Mouse (Mus musculus) cerebellum, postnatal 14 days (tissue): ENCODE data around the gene Lhfpl5.
"Not testable (repeated sequence)": the region's sequence is repeated elsewhere in the genome, so short reads cannot be mapped to it uniquely, and the experiment has no call there.

ENCODE experiments used
- DNase-seq, 2 experiments: peaks; one replicate each; pipeline ENCODE4 v3.0.0; 2021; ENCODE audit warnings: mixed read lengths in 2 of 2

Lhfpl5 gene

GRCm38 (mm10) chr17:28575244-28576125 is at the start of gene Lhfpl5:
TSS of gene Lhfpl5 (plus strand) at chr17:28575641.
- peak; percentile 65 to 69 for DNase-seq

DNA sequence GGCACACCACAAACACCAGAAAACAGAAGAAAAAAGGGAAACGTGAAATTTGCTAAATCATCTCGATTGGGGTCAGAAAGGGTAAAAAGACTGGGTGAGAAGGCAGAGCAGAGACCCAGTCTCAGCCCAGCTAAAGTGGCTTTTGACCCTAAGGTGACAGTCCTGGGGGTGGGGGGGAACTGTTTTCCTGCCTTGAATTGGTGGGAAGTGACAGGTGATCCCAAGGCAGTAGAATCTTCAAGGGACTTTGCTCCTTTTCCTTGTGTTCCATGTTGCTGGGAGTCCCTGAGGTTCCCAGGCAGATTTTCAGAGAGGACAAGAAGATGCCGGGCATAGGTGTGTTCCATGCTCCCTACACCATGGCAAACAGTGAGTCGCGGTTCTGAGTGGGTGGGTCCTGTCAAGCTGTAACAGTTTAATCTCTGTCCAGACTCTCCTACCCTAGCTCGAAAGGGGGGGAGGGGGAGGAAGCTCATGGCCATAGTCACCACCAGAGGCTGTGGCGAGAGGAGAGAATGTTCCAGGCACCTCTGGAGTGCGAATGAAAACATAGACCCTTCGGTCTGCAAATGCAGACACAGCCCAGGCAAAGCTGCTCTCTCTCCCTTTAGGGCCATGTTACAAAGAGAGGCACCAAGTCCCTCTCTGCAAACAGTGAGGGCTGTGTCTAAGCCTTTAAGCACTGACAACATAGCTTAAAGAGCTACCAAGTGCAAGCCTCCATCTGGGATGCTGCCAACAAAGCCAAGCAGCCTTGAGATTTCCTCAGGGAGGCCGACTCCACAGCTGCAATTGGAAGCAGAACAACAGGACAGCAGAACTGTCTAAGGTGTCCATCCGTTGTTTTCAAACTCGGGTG is 48.0 kb upstream of the Lhfpl5 start:
- DNase-seq: no peak

- DNase-seq: peak; percentile 94
Observed at GRCm38 (mm10) chr17:28528043-28528351, 47.4 kb upstream of the Lhfpl5 start.

DNA sequence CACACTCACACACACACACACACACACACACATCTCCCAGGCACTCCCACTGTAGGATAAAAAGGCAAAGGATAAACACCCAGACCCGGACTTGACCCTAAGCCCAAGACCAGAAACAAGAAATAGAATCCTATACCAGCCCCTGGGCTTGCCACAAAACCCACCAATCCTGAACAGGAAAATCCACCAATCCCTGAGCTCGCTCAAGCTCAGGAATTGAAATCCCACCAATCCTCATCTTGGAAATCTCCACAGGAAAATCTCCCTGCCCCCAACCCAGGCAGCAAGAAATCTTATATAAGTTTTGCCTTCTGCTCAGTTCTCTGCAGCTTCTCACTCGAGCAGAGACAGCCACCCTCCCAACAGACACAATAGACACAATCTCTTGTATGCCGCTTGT is 46.3 kb upstream of the Lhfpl5 start:
- no peak for DNase-seq

GRCm38 (mm10) chr17:28530506-28530905 is 44.9 kb upstream of the Lhfpl5 start, which contains the start of gene Armc12:
TSS of gene Armc12 (plus strand) at chr17:28530806.
- no peak for DNase-seq

GRCm38 (mm10) chr17:28531946-28532345 is 43.5 kb upstream of the Lhfpl5 start:
- no peak for DNase-seq

DNA sequence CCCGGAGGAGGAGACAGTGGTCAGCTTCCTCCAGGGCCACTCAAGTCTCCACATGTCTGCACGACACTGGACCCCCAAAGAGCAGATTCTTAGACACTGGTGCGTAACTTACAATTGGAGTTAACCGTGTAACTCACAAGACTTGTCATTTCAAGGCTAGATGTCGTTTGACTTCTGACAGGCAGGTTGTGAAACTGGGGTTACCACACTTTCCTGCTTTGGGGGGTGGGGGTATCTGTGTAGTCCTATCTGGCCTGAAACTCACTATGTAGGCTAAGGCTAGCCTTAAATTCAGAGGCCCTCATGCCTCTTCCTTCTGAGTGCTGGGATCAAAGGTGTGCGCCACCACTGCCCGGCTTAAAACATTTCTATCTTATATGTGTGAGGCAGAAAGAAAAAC is 42.9 kb upstream of the Lhfpl5 start:
- DNase-seq: no peak

GRCm38 (mm10) chr17:28533327-28533726 is 42.1 kb upstream of the Lhfpl5 start:
- DNase-seq: no peak

GRCm38 (mm10) chr17:28537881-28538280 is 37.6 kb upstream of the Lhfpl5 start:
- DNase-seq: peak in 1 of 2 experiments; percentile 47

- DNase-seq: no peak
Observed at GRCm38 (mm10) chr17:28546925-28547324, 28.5 kb upstream of the Lhfpl5 start.

DNA sequence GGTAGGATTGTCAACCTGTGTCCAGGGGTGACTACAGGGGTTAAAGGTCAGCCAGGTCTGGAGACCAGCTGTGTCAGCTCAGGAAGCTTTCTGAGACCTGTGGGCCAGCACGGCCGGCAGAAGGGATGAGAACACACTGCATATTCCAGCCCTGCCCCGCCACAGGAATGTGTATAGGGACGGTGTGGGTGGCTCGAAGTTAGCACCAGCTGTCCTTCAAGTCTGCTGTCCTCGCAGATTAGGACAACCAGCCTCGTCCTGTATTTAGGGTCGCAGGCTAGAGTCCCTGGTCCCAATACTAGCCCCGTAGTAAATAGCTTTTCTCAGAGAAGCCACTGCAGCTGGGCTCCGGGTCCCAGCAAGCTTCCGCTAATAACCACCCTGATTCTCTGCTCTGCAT is 26.9 kb upstream of the Lhfpl5 start:
- no peak for DNase-seq

- DNase-seq: no peak
Observed at GRCm38 (mm10) chr17:28549111-28549510, 26.3 kb upstream of the Lhfpl5 start, which contains the start of gene Clpsl2. TSS of gene Clpsl2 (plus strand) at chr17:28549411.

DNA sequence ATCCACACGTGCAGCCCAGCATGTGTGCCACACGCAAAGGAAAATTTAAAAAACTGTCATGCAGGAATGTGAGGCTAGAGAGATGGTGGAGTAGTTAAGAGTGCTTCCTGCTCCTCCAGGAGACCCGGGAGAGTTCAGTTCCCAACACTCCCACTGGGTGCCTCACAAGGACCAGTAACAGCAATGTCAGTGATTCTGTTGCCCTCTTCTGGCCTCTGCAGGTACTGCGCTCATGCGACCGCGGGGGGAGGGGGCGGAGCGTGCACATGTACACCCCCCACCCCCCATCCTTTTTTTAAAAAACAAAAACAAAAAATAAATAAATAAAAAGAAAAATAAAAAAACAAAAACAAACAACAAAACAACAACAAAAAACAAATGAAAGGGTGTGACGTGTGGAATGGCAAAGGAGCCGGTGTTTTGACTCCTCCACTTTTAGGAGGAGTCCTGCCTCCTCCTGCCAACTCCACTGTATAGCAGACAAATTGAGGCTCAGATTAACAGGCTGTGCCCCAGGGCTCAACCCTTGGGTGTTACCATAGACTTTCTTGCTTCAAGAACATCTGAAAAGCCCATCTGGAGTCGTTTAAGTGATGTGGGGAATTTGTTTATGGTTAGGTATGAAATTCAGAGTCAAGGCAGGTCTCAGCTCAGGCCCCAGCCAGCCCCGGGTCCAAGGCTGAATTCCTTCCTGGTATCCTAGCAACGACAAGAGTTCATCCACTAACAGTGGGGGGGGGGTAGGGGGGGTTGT is 22.2 kb upstream of the Lhfpl5 start:
- peak; percentile 79 to 86 for DNase-seq

GRCm38 (mm10) chr17:28554021-28554420 is 21.4 kb upstream of the Lhfpl5 start:
- DNase-seq: not testable (repeated sequence)

DNA sequence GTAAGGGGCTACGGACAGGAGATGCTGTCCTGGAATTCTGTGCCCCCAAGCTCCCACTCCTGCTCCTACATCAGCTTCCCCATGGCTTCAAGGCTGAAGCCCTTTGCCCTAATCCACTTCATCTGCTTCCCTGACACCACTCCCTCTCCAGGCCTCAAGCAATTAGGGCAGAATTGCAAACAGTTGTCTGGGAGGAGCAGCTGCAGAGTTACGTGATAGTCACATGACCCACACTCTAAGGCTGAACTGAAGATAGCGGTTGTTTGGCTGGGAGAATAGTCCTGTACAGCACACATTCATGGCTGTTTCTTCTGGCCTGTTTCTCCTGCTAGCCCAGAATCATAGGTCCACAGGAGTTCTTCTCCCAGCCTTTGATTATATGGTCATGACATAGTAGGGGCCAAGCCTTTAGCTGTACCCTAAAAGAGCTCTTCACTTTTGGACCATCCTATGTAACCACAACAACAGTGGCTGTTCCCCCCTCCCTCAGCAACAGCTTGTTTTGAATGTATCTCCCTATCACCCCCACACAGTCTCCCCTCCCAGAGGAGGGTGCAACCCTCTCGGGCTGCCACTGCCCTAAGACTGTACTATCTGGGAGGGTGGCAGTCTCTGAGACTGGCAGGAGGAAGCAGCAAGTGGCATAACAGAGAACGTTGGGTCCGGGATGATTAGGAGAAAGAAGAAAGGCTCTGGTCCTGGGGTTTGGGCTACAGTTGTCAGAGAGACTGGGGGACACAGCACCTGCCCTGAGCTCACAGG is 18.6 kb upstream of the Lhfpl5 start:
- no peak for DNase-seq

GRCm38 (mm10) chr17:28557772-28558171 is 17.7 kb upstream of the Lhfpl5 start:
- DNase-seq: no peak

- no peak for DNase-seq
Observed at GRCm38 (mm10) chr17:28560598-28560997, 14.8 kb upstream of the Lhfpl5 start, which contains the start of gene Clps. TSS of gene Clps (minus strand) at chr17:28560766.

DNA sequence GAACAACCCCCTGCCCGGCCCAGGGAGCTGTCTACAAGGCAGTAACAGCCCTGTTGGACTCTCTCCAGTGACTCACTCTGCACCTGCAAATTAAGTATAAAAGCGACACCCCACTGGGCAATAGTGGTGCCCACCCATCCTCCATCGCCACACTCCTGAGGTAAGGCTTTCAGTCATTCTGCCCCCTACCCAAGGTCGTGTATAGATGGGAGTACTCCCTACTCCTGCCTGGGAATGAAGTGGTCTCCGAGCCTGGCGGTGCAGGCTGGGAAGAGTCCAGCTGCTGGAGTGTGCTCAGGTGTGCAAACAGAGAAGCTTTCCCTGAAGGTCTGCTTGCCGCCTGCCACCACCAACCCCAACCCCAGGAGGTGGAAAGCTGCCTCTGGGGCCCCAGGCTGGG is 13.8 kb upstream of the Lhfpl5 start:
- no peak for DNase-seq

DNA sequence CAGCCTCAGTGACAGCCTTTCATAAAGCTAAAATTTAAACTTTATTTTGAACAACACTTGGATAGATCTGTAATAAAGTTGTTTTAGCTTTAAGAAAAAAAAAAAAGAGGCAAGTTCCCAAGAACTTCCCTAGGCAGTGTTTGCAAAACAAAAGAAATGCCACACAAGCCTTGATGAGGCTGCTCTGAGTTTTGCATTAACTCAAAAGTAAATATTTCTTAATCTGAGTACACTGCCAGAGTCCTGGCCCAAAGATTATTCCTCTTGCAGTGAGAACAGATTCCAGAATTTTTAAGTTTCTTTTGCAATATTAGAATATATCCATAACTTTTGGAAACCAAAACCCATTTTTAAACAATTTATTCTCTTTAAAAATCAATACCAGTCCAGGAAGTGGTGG is 10.3 kb upstream of the Lhfpl5 start:
- no peak for DNase-seq

DNA sequence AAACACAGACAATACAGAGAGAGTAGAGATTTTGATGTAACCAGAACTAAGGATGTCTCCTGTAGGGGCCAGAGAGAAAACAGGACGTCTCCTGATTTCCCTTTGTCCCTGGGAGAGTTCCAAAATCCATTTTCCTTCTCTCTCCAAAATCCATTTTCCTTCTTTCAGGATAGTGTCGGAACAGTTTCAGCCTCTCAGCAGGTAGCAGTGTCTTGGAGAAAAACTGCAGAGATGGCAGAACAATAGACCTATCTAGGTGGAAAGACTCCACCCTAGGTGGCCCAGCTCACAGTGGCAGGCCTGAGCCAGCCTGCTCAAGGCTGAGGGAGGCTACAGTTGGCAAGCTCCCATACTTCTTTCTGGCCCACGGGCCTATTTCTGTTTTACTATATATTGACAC is 7.9 kb upstream of the Lhfpl5 start:
- DNase-seq: no peak

- DNase-seq: no peak
Observed at GRCm38 (mm10) chr17:28571868-28572267, 3.6 kb upstream of the Lhfpl5 start.

- no peak for DNase-seq
Observed at GRCm38 (mm10) chr17:28572521-28572920, 2.9 kb upstream of the Lhfpl5 start.
